Mouse (Mus musculus): ENCODE results near the gene Krt80.

The Krt80 gene

DNA sequence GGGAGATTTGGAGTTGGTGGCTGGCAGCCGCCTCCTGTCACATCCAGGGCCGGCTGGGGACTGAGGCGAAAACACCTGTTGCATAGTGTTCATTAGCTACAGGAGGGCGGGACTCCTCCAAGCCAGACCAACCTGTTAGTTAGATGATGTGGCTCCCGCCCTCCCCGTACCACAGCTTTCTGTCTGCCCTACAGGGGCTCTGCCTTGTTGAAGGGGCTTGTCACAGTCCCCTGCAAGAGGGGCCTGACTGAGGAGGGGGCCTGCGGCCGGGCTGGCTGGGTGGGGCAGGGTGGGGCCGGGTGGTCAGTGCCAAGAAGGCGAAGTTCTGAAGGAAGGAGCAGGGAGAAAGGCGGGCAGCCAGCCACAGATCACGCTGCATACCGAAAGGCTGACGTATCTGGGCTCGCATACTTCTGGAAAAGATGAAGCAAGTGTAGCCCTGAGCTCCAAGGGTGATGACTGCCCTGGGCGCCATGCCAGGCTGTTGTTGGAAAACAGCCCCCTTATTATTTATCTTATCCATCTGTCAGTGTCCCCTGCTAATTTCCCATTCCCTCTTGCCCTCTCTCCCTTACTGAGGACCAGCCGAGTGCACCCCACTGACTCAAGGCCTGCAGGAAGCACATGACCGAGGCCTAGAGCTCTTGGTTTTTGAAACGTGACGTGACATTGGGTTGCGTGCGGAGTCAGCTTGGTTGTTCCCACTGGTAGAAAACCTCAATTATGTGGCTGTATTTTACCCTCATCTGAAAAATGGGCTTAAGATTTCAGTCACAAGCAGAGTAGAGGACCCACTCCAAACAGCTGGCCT lies at the start of gene Krt80:
Gene Krt80 (minus strand): TSS at position 62 of the 811 bp plus-strand sequence.
- no peak for DNase-seq (ENCODE audit: low spot score in 2 of 2)

DNA sequence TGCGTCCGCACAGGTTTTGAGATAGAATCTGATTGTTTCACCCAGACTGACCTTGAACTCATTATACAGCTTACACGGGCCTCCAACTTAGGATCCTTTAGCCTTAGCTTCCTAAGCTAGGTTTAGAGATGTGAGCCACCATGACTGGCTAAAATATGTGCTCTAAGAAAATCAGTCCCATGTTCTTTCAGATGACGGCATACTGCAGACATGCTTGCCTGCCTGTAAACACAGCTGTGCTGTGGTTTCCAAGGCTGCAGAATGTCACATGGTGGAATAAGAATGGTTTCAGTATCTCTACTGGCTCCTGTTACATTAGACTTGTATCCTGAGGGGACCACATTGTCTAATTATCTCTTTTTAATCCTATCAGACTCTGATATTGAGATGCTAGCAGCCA lies 49.0 kb upstream of the Krt80 start:
- DNase-seq (ENCODE audit: low spot score in 2 of 2) = no peak

DNA sequence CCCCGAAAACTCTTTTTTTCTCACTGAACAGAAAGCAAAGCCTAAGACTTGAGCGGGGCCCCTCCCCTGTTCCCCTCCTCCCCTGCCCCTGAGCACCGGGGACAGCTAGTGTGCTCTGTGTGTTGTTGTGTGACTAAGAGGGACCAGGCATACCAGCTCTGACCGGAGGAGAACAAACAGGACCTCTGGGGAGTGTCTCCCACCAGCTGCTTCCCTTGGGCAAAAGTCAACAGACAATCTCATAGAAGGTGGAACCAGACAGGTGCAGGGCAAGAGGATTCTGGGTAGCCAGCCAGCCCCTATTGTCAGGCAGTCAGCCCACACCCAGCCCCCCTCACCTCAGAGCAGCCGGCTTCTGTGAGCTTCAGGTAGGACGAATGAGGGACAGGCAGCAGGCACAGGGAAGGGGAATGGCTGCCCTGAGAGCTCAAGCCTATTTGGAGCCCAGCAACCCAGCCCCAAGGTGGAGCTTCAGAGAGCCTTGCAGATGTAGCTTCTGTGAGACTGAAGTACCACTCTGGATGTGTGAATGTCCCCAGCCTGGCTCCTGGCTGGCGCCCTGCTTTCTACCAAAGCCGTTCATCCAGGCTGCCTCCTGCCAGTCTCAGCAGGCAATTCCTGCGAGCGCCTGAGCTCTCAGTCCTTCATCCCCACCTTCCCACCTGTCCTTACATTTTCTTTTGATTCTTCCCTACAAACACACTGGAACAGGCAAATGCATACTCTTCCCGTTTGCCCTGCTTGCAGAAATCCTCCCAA lies 45.0 kb upstream of the Krt80 start:
- DNase-seq (ENCODE audit: low spot score in 2 of 2) = no peak

DNA sequence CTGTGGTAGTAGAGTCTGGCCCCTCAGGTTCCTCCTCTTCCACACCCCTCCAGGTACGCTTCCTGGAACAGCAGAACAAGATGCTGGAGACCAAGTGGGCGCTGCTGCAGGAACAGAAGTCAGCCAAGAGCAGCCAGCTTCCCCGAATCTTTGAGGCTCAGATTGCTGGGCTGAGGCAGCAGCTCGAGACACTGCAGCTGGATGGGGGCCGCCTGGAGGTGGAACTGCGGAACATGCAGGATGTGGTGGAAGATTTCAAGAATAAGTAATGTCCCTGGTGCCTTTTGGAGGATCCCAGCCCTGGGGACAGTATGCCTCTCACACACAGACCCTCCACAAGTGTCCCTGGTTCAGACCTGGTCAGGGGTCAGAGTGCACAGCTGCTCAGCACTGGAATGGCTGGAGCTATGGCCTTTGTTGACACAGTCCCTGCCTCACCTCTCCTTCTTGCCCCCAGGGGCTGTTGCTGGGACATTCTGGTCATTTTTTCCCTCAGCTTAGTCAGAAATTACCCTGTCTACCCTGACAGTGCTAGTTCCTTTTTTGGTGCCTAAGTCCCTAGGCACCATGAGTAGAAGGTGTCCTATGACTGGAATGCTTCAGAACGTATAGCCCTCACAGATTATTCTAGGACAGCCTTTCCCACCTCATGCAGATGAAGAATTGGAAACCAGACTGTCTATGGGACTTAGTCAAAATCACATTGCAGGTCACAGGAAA lies 44.1 kb upstream of the Krt80 start:
- no peak for DNase-seq (ENCODE audit: low spot score in 2 of 2)

DNA sequence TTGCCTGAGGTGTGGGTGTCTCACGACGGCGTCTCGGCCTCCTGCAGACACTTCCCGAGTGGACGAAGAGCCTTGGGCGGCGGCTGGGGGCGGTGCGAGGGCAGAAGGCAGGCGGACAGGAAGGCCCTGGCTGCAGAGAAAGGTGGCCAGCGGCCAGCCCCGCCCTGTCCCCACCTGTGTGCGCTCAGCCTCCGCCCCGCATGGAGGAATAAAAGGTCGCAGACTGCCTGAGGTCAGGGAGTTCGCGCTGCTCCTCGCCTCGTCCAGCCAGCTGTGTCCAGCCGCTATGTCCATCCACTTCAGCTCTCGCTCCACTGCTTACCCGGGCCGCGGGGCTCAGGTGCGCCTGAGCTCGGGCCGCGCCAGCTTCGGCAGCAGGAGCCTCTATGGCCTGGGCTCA lies 42.2 kb upstream of the Krt80 start:
- DNase-seq (ENCODE audit: low spot score in 2 of 2) = no peak

DNA sequence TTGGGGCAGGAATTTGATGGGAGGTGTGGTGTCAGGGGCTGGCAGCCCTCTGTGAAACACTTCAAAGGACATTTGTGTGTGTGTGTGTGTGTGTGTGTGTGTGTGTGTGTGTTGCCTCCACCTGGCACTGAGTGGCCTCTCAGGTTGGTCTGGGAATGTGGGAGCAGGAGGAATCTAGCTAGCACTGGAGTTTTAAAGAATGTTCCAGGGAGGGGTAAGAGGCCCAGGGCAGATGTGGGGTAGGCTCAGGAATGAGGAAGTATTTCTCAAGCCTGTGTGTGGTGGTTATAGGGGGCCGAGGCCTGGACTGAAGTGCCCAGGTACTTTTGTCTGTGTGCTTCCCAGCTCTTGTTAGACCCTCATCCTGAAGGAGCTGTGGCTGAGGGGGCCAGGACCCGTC lies 40.8 kb upstream of the Krt80 start, which contains the start of gene Krt7:
Gene Krt7 (plus strand): TSS at position 269 of the 400 bp plus-strand sequence.
- DNase-seq (ENCODE audit: low spot score in 2 of 2) = no peak

DNA sequence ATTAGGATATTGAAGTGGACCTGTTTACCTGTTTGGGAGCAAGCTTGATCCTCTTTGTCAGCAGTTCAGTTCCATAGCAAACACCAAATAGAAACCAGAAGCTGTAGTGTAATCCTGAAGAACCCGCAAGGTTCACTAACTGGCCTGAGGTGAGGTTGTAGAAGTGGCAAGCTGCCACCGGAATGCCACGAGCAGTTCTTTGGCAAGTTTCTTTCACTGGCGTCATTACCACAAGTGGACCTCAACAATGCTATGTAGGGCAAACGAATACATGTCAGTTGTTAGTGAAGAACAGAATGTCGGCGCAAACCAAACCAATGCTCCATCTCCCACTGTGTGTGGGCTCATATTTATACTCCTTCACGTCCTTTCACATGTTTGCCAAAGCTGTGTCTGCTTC lies 28.3 kb upstream of the Krt80 start:
- no peak for DNase-seq (ENCODE audit: low spot score in 2 of 2)

DNA sequence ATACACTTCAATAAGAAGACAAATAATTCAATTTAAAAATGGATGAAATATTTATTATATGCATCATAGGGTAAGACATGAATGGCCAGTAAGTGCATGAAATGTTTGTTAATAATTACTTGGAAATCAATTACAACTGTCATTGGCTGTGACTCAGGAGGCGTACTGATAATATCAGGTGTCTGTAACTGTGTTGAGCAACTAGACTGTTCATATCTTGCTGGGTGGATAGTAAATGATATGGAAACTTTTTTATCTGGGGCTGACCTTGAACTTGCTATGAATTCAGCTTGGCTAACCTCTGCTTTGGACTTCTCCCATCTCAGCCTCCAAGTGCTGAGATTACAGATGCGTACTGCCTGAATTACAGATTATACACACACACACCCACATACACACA lies 27.7 kb upstream of the Krt80 start:
- DNase-seq (ENCODE audit: low spot score in 2 of 2) = no peak

DNA sequence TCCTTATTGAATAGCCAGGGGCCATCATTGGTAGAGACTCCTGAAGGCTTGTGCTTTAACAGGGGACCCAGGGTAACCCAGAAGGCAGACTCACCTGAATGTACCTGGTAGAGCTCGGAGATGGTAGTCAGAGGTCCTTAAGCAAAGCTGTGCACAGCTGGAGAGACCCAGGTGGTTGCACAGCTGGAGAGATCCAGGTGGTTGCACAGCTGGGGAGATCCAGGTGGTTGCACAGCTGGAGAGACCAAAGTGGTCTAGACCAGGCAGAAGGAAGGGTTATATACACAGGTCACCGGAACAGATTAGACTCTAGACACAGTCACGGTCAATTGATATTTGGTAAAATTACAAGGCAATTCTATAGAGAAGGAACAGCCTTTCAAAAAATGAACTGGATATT lies 27.0 kb upstream of the Krt80 start:
- DNase-seq (ENCODE audit: low spot score in 2 of 2) = no peak

DNA sequence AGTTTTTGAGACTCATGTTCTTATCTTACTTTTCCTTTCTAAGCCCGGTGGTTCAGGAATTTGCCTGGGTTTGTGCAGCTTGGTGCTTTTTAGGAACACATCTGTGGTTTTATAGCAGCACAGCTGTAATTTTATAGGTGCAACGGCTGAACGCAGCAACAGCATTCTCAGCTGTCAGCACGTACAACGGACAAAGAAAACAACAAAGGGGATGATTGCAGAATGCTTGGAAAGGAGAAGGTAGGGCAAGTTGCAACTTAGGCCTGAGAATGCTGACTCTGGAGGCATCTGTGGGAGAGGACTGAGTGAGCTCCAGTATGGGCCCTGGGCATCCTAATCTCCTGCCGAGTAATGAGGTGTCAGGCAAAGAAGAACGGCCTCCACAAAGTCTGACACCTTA lies 26.5 kb upstream of the Krt80 start:
- DNase-seq (ENCODE audit: low spot score in 2 of 2) = no peak

DNA sequence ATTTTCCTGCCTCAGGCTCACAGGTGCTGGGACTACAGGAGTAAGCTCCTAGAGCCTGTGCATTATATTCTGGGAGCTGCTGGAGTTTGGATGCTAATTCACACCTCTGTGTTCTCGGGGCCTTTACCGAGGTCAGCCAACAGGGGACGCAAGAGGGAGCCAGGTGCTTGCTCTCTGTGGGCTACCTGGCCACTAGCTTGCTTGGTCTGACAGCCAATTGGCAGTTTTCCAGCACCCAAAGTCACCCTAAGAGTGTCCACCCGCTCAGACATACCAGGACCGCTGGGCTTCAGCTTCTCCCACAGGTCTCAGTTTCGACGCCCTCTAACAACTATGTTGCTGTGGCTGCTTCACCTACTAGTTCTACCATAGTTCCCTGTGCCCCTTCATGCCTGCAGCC lies 24.9 kb upstream of the Krt80 start:
- no peak for DNase-seq (ENCODE audit: low spot score in 2 of 2)

DNA sequence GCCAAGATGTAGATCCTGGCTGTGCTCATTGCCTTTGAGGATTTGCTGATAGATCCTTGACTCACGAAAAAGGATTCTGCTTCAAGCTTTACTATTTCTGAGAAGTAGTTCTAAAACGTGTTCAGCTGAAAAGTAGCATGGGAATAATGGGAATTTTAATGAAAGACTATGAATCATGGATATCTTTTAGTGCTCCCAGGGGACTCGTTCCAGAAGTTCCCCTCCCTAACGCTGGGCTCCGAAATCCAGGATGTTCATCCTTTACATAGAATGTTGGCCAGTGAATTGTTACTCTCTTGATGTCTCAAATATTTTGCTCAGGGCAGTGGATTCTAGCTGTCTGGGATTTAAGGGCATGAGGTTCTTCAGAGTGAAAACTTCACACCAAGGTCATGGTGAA lies 22.3 kb upstream of the Krt80 start:
- DNase-seq (ENCODE audit: low spot score in 2 of 2) = no peak

DNA sequence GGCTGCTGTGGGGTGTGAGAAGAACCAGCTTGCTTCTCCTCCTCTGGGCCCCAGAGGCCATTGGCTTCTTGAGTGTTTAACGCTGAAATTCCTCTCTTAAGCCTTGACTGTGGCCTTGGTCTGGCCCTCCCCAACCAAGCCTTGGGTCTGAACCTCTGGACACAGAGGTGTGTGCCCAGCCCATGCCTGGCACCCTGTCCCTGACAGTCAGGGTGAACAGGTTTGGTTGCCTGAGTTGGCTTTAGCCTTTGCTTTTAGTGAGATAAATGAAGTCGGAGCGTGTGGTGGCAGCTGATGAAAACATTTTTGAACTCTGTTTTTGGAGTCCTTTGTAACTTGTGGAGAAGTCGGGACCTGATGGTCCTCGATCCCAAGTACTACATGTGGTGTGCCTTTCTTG lies 20.2 kb upstream of the Krt80 start:
- DNase-seq (ENCODE audit: low spot score in 2 of 2) = no peak

DNA sequence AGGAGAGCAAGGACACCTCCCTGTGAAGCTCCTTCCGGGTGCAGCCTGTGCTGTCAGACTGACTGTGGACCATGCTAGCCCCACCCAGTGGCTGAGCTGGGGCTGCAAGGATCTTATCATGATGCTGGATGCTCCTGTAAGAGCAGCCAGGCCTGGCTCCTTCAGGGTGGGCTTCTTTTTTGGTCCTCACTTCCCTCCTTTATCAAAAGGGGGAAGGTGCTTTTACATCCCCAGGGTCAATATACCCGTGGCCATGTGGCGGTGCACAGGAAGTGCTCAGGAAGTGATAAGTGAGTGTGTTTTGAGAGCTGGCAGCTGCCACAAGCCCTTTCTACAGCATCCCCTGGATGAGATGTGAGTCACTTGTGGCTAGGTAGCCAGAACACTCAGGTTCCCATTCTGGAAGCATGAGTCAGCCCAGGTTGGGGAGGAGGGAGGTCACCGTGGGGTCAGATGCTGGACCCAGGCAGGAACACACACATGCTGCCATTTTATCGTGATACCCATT lies 18.1 kb upstream of the Krt80 start:
- DNase-seq (ENCODE audit: low spot score in 2 of 2) = no peak

DNA sequence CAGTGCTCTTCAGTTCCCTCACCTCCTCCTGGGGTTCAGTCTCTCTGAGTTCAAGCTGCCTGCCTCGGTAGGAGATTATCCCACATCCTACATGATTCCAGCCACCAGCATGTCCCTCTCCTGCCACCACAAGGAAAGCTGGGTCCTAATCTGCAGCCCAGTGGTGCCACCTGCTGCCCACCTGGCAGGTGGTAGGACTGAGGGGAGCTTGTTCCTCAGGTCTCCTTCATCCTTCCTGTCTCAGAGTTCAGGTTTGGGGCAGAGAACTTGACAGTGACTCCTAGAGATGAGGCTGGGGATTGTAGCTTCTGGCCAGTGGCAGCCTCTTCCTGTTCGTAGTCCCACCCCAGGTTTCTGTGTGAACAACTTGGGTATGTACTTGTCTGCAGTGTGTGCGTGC lies 17.2 kb upstream of the Krt80 start:
- no peak for DNase-seq (ENCODE audit: low spot score in 2 of 2)

DNA sequence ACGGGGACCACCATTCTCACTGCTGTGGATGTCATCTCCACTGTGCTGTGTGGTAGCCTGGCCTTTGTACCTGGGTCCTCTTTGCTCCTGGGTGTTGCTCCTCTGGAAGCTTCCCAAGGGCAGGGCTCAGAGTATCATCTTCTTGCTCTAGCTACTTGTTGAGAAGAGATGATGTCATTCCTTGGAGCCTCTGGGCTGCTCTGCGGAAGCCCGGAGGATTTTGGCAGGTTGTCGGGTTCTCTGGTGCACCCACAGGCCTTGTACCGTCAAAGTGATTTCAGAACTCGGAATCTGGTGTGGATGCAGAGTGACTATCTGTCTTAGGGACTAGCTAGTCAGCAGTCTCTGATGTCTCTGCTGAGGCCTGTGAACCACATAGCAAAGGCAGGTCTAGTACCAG lies 15.1 kb upstream of the Krt80 start:
- no peak for DNase-seq (ENCODE audit: low spot score in 2 of 2)

DNA sequence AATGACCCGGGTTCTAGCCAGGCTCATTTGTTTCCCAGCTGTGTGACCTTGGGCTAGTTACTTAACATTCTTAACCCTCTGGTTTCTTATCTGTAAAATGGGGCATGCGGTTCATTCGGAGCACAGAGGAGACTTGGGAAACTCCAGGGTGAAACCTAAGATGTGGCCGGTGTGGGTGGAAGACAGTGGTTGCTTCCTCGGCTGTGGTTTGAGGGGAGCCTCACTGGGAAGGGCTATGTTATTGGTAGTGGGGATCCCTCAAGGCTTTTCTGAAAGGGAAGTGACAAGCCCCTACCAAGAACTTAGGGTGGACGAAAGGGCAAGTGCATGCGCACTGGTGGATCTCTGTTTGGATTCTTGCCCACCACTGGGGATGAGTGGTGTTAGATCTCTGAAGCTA lies 14.6 kb upstream of the Krt80 start:
- no peak for DNase-seq (ENCODE audit: low spot score in 2 of 2)

DNA sequence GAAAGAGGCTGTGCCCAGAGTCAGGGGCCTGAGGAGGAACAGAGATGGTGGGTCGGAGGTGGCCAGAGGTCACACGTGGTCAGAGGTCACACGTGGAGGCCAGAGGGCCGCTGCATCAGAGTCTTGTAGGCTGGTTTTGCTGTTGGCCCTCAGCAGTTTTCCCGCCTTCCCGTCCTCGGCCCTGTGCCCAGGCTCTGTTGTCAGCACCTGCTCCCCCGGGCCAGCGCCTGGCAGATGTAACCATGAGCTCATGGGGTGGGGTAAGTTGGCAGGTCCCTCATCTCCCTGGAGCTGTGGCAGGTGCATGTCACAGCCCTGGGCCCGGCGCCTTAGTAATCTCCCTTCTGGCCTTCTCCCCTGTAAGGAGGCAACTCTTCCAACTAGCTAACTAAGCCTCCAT lies 12.8 kb upstream of the Krt80 start:
- DNase-seq (ENCODE audit: low spot score in 2 of 2) = no peak

DNA sequence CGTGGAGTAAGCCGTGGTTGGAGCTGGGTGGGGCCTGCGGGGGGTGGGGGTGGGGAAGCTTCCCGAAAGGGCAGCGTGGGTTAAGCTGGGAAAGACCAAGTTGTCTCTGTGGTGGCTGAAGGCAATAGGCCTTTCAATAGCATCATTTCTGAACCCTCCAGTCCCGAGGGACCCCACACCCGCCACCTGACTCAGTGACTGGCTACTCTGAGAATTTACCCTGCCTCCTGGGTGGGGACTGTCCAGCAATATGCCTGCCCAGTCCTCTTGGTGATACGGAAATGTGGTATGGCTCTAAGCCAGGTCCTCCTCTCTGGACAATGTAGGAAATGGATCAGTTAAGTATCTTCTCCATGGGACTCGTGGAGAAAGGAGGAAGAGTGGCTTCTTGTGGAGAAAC lies 11.8 kb upstream of the Krt80 start:
- no peak for DNase-seq (ENCODE audit: low spot score in 2 of 2)

DNA sequence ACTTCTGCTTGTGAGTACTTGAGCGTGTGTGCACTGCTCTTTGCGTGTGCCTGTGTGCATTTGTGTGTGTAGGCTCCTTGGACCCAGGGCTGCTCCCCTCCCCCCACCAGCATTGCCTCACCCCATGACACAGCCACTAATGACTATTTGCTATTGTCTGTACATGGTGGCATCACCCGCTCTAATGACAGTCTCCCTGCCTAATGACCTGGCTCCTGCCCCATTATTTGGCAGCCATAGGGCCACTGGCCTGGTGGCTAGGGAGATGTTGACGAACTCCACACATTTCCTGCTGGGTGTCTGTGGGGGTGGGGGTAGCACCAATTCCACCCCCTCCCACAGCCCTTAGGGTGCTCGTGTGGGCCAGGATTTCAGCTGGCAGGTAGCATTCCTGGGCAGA lies 8.7 kb upstream of the Krt80 start:
- no peak for DNase-seq (ENCODE audit: low spot score in 2 of 2)

DNA sequence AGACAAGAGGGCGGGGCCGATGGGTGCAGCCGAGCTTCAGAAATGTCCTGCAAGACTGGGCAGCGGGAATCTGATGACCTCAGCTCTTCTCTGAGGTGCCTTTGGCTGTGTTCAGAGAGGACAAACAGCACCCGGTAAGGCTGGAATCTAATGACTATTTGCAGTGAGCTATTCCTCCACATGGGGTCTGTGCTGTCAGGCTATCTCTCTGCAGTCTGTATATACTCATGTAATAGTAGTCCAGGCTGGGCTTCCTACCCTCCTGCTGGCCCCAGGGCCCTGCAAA lies 6.8 kb upstream of the Krt80 start:
- DNase-seq (ENCODE audit: low spot score in 2 of 2) = no peak

DNA sequence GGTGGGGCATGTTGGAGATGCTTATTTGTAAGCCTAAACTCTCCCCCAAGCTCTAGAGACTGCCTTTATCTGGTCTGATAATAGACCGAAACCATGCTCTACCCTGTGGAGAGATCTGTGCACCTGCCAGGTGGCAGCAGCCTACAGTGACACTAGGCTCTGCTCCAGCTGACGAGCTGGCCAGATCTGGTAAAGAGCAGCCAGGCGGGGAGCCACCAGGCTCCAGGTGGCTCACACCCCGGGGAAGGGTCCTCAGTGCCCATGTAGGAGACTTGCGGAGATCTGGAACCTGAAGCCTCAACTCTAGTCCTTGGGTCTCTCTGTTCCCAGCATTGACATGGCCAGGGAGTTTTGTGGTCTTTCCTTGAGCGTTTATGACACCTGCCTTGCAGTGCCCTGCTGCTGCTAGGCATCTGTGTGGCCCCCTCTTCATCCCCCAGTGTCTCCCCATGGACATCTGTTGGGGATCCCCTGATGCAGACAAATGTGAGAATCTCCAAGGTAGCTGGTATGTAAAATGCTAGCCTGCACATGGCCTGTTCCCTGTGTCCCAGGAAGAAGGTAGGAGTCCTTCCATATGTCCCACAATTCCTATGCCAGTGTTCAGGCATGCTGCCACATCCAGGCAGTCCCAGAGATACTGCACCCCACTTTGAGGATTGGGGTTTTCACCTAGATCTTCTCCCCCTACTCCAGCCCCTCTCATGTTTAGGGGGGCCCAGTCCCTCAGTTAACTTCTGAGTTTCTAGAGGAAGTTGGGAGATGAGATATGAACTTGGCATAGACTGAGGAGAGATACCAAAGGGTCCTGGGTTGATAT lies 6.2 kb upstream of the Krt80 start:
- DNase-seq (ENCODE audit: low spot score in 2 of 2) = no peak

Measured in spleen, postnatal 36 days (tissue).